Mouse (Mus musculus) heart, adult 9 months (tissue): ENCODE results near the gene Dock11.

Source experiments
- DNase-seq, 2 experiments: peaks; one replicate each; pipeline ENCODE4 v3.0.0; 2022; ENCODE audit warnings: low spot score in 2 of 2

Dock11 gene

DNA sequence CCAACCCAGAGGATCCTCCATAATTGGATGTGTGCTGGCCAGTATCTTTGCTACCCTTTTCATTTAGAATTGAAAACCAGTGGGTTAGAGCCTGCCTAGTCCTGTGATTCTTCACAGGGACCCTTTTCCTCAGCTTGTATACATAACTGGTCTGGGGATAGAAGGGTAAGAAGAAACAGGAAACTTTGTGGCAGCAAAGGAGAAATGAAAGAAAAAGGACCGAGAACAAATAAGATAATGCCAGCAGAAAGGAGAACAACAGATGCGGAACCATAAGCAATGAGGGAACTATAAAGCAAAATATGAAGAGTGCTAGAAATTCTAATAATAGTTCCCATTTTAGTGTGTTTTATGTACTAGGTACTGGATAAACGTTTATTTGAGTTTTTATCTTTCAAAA is 212.7 kb downstream of the Dock11 start:
- no peak for DNase-seq

DNA sequence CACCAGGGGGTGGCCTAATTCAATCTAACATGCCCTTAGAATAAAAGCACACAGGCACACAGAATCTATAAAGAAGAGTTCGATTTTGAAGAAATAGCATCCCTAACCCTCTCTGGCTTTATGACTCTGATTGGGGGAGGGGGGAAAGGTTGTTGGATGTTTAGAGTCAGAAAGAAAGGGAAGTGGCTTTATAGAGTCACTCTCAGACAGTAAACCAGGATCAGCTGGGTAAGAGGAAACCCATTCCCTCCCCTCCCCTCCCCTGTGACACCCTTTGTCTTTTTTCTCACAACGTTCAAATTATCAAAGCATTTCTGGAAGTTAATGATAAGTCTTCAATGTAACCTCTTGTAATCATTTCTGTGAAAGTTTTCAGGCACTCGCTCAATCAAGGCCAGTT is 220.0 kb downstream of the Dock11 start:
- DNase-seq = no peak

DNA sequence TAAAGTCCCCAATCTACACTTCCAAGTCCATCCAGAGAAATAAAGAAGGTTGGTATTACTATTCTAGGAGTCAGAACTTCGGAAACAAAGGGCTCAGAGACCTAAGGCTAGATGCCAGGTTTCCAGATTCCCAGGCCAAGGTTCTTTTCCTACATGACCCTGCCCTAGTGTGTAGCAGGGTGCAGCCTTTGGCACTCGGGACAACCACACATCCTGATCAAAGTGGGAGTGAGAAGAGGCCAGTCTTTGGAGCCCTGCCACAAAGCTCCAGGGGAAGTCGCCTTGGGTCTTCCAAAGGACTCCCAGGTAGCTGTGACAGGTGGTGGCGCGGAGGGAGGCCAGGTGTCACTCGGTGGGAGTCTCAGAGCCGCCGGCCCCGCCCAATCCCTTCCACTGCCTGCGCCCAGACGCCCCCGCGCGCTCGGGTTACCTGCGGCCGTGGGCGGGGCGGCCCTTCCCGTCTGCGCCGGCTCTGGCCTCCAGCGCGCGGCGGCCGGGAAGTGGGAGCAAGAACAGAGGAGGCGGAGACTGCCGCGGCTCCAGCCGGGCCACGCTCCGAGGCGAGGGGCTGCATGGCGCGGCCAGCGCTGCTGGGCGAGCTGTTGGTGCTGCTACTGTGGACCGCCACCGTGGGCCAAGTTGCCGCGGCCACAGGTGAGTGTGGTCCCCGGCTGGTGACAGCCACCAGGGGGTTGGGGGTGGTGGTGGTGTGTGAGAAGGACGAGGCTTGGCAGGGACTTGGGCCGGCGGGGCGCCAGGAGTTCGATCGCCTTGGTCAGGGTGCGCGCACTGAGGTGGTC is 223.2 kb downstream of the Dock11 start, which contains the start of gene Il13ra1:
Gene Il13ra1, plus strand, starts transcription at position 489 of the 800 bp plus-strand sequence.
- peak; percentile 27 to 39 for DNase-seq

DNA sequence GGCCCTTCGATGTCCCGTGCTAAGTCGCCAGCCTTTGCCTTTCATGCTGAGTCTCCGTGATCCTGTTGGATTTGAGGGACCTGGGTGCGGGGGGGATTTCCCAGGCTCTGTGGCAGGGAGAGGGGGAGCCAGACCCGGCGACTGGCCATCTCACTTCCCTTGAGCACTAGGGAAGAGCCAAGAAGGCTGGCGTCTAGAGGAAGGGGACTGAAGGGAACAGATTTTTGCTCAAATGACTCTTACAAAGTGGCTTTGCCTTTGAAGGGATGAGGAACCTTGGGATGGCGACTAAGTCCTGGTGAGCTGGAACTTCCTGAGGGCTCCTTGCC is 223.8 kb downstream of the Dock11 start:
- DNase-seq = peak in 1 of 2 experiments; percentile 24

DNA sequence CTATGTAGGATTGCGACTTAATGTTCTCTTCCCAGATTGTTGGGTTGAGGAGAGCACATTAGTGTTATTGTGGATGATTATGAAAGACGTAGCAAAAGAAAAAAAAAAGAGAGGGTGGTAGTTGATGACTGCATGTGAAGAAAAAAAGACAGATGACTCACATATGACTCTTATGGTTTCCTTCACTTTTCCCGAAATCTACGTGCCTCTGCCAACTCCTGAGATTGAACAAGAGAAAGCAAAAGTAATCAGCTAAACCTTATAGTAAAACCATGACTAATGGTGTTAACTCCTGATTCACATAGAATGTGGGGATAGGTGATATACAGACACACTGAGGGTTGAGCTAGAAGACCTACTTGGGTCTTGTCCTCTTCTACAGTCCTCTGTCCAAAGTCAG is 226.5 kb downstream of the Dock11 start:
- no peak for DNase-seq
